Mouse (Mus musculus): ENCODE results near the gene Bcl9. TPM values are rescaled to one million over a fixed set of nuclear protein-coding genes. Genes with fewer than 3 reads are reported as not detected.

Gene Bcl9
- polyA plus RNA-seq, 1 experiment, result 22.7 TPM

GRCm38 (mm10) chr3:97215526-97215925, 82.2 kb downstream of the Bcl9 start:
- Histone ChIP-seq H3K27ac (ENCODE audit: insufficient read depth, low read length) (no peak overlapping the region), H3K4me1 (ENCODE audit: control insufficient read depth, insufficient read depth, low read length) (no peaks in the 10 kb centered on the region), H3K4me3 (replicated peaks; ENCODE audit: insufficient read depth, low read depth, low read length) (no peak overlapping the region), H3K27me3 (ENCODE audit: control insufficient read depth, insufficient read depth, low read length) (no peaks in the 10 kb centered on the region)
- WGBS, result 76% methylated on average over 3 of the region's 3 CpGs
- no peak for DNase-seq
- TF ChIP-seq CTCF (IDR thresholded peaks at IDR 0.05; ENCODE audit: borderline replicate concordance, insufficient read depth, low read depth, low read length) (no peak), POLR2A (IDR thresholded peaks at IDR 0.05; ENCODE audit: borderline replicate concordance, insufficient read depth, low read length) (no peak)

DNA sequence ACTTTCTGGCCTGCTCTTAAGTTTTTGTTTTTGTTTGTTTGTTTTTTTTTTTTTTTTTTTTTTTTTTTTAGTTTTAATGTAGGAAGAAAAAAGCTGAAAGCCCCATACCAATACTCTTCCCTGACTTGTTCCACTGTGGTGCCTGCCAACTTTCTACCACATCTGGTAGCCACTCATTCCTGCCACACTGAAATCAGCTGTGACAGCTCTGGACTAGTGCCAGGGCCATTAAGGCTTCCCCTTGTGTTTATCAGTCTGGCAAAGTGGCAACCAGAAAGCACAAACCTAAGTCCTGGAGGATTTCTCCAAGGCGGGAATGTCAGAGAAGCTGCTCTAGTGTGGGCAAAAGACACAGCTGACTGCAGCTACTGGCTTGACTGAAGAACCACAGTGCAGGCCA, 83.3 kb downstream of the Bcl9 start:
- no peak for DNase-seq

GRCm38 (mm10) chr3:97213871-97214270, 83.8 kb downstream of the Bcl9 start:
- 92% methylated on average over 10 of the region's 10 CpGs for WGBS
- no peak overlapping the region for H3K27ac ChIP-seq (ENCODE audit: insufficient read depth, low read length)
- TF ChIP-seq POLR2A (IDR thresholded peaks at IDR 0.05; ENCODE audit: borderline replicate concordance, insufficient read depth, low read length), result no peak
- DNase-seq, result no peak
- no peaks in the 10 kb centered on the region for H3K27me3 ChIP-seq (ENCODE audit: control insufficient read depth, insufficient read depth, low read length)
- H3K4me1 ChIP-seq (ENCODE audit: control insufficient read depth, insufficient read depth, low read length), result peaks cover 10% of the 10 kb centered on the region
- no peak overlapping the region for H3K4me3 ChIP-seq (replicated peaks; ENCODE audit: insufficient read depth, low read depth, low read length)

More for the DNA sequence above, 83.3 kb downstream of the Bcl9 start:
- TF ChIP-seq CTCF (IDR thresholded peaks at IDR 0.05; ENCODE audit: borderline replicate concordance, insufficient read depth, low read depth, low read length), result no peak
- no peak for TF ChIP-seq POLR2A (IDR thresholded peaks at IDR 0.05; ENCODE audit: borderline replicate concordance, insufficient read depth, low read length)
- no peaks in the 10 kb centered on the region for H3K27me3 ChIP-seq (ENCODE audit: control insufficient read depth, insufficient read depth, low read length)
- no peak overlapping the region for H3K27ac ChIP-seq (ENCODE audit: insufficient read depth, low read length)
- WGBS, result 34% methylated on average over 1 of the region's 1 CpGs
- no peak overlapping the region for H3K4me3 ChIP-seq (replicated peaks; ENCODE audit: insufficient read depth, low read depth, low read length)
- peaks cover 4% of the 10 kb centered on the region for H3K4me1 ChIP-seq (ENCODE audit: control insufficient read depth, insufficient read depth, low read length)

- Histone ChIP-seq H3K4me3 (replicated peaks; ENCODE audit: insufficient read depth, low read depth, low read length) (no peak overlapping the region), H3K27me3 (ENCODE audit: control insufficient read depth, insufficient read depth, low read length) (no peaks in the 10 kb centered on the region), H3K4me1 (ENCODE audit: control insufficient read depth, insufficient read depth, low read length) (peaks cover 14% of the 10 kb centered on the region), H3K27ac (ENCODE audit: insufficient read depth, low read length) (no peak overlapping the region)
- no peak for DNase-seq
- no peak for TF ChIP-seq CTCF (IDR thresholded peaks at IDR 0.05; ENCODE audit: borderline replicate concordance, insufficient read depth, low read depth, low read length)
- TF ChIP-seq POLR2A (IDR thresholded peaks at IDR 0.05; ENCODE audit: borderline replicate concordance, insufficient read depth, low read length), result no peak
- 92% methylated on average over 5 of the region's 5 CpGs for WGBS
Observed at GRCm38 (mm10) chr3:97211177-97211576, 86.5 kb downstream of the Bcl9 start.

DNA sequence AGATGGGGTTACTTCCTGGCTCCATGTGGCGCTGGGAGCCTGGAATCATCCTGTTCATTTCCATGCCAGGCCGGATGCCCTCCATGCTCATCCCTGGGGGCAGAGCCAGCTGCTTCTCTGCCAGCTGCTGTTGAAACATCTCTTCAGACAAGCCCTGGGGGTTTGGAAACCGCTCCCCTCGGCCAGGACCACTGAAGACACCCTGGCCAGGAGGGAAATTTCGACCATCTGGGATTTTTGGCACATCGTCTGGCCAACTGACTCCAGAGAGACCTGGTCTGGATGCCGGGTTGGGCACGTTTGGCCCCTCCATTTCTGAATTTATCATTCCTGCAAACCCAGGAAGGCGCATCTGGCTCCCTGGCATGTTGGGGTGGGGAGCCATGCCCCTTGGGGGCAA, 88.4 kb downstream of the Bcl9 start:
- TF ChIP-seq CTCF (IDR thresholded peaks at IDR 0.05; ENCODE audit: borderline replicate concordance, insufficient read depth, low read depth, low read length), result no peak
- Histone ChIP-seq H3K4me3 (replicated peaks; ENCODE audit: insufficient read depth, low read depth, low read length) (no peak overlapping the region), H3K4me1 (ENCODE audit: control insufficient read depth, insufficient read depth, low read length) (peaks cover 14% of the 10 kb centered on the region), H3K27me3 (ENCODE audit: control insufficient read depth, insufficient read depth, low read length) (no peaks in the 10 kb centered on the region), H3K27ac (ENCODE audit: insufficient read depth, low read length) (no peak overlapping the region)
- DNase-seq, result peak in 1 of 2 experiments; percentile 40
- 19% methylated on average over 9 of the region's 9 CpGs for WGBS

GRCm38 (mm10) chr3:97206521-97206920, 91.2 kb downstream of the Bcl9 start:
- no peak for DNase-seq
- TF ChIP-seq POLR2A (IDR thresholded peaks at IDR 0.05; ENCODE audit: borderline replicate concordance, insufficient read depth, low read length), result no peak
- no peak for TF ChIP-seq CTCF (IDR thresholded peaks at IDR 0.05; ENCODE audit: borderline replicate concordance, insufficient read depth, low read depth, low read length)
- Histone ChIP-seq H3K4me3 (replicated peaks; ENCODE audit: insufficient read depth, low read depth, low read length) (no peak overlapping the region), H3K4me1 (ENCODE audit: control insufficient read depth, insufficient read depth, low read length) (peaks cover 14% of the 10 kb centered on the region), H3K27ac (ENCODE audit: insufficient read depth, low read length) (no peak overlapping the region), H3K27me3 (ENCODE audit: control insufficient read depth, insufficient read depth, low read length) (no peaks in the 10 kb centered on the region)
- 81% methylated on average over 3 of the region's 3 CpGs for WGBS

- TF ChIP-seq POLR2A (IDR thresholded peaks at IDR 0.05; ENCODE audit: borderline replicate concordance, insufficient read depth, low read length) (no peak), CTCF (IDR thresholded peaks at IDR 0.05; ENCODE audit: borderline replicate concordance, insufficient read depth, low read depth, low read length) (no peak)
- H3K4me3 ChIP-seq (replicated peaks; ENCODE audit: insufficient read depth, low read depth, low read length), result no peak overlapping the region
- DNase-seq, result no peak
- H3K27ac ChIP-seq (ENCODE audit: insufficient read depth, low read length), result no peak overlapping the region
- H3K4me1 ChIP-seq (ENCODE audit: control insufficient read depth, insufficient read depth, low read length), result peaks cover 4% of the 10 kb centered on the region; the same call in 1 of the 2 replicates
- 81% methylated on average over 14 of the region's 14 CpGs for WGBS
- no peaks in the 10 kb centered on the region for H3K27me3 ChIP-seq (ENCODE audit: control insufficient read depth, insufficient read depth, low read length)
Observed at GRCm38 (mm10) chr3:97203880-97204279, 93.8 kb downstream of the Bcl9 start.

DNA sequence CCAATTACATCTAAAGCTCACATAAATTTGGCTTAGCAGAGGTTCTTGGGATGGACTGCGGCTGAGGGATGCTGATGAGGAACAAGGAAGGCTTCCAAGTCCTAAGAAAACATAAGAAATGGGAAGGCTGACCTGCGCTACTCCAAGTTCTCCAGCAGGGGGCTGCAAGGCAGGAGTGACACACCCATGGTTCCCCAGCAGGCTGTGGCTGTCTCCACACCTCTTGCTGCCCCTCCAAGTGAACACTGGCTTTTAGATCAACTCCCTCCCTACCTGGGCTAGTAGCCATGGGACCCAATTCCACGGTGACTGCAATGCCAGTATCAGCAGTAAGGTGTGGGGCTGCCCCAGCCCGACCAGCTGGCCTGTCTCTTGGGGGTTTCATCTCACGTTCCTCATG, 95.8 kb downstream of the Bcl9 start:
- H3K4me3 ChIP-seq (replicated peaks; ENCODE audit: insufficient read depth, low read depth, low read length), result no peak overlapping the region
- peak; percentile 90 for TF ChIP-seq CTCF (IDR thresholded peaks at IDR 0.05; ENCODE audit: borderline replicate concordance, insufficient read depth, low read depth, low read length)
- no peak for TF ChIP-seq POLR2A (IDR thresholded peaks at IDR 0.05; ENCODE audit: borderline replicate concordance, insufficient read depth, low read length)
- 29% methylated on average over 5 of the region's 5 CpGs for WGBS
- no peak overlapping the region for H3K27ac ChIP-seq (ENCODE audit: insufficient read depth, low read length)
- no peaks in the 10 kb centered on the region for H3K27me3 ChIP-seq (ENCODE audit: control insufficient read depth, insufficient read depth, low read length)
- no peaks in the 10 kb centered on the region for H3K4me1 ChIP-seq (ENCODE audit: control insufficient read depth, insufficient read depth, low read length)
- DNase-seq, result peak; percentile 58 to 61

Data from cerebellum, adult 2 months (tissue).